Mouse (Mus musculus) liver, embryonic 14.5 days (tissue): ENCODE measurements at regions not wholly inside any gene's neighbourhood (a gene's known extent, or its start where the extent isn't known, plus 50 kb on each side); places are given as distances from the start of the nearest gene placed in this dataset.

Source experiments
- CTCF ChIP-seq: IDR thresholded peaks from 2 replicates; pipeline ENCODE4 v1.5.1; 2016; ENCODE audit warnings: antibody characterized with exemption, low read depth, control low read depth
- EP300 ChIP-seq: IDR thresholded peaks from 2 replicates; pipeline ENCODE4 v1.6.1; 2016; ENCODE audit warnings: antibody characterized with exemption, low read depth

DNA sequence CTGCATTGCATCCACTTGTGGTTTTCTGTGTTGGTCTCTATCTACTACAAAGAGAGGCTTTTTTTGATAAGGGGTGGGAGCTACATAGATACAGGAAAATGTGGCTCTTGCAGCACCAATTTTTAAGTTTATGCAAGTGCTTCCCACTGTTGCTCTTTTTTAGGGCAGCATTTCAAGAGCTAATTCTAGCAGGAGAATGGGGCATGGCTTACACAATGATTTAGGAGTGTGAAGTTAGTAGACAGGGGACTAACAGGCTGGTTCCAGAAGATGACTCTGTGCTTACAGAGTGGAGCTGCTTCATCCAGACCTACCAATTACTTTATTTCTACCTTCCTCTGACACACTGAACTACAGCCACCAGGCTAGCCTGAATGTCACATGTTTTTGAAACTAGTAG lies 125.9 kb upstream of the Nxpe4 start:
- TF ChIP-seq CTCF, result no peak
- no peak for TF ChIP-seq EP300
